Mouse (Mus musculus) G1E (cell line): ENCODE results near the gene Ankrd52.

Experiments used
- CTCF ChIP-seq: IDR thresholded peaks from 2 replicates; pipeline ENCODE4 v1.5.1; 2012; ENCODE audit warnings: low read depth, low read length, inconsistent platforms, mixed read lengths
- GATA1 ChIP-seq: IDR thresholded peaks from 2 replicates; pipeline ENCODE4 v1.6.1; 2012; ENCODE audit warnings: borderline replicate concordance, low read length, inconsistent platforms, mixed read lengths

DNA sequence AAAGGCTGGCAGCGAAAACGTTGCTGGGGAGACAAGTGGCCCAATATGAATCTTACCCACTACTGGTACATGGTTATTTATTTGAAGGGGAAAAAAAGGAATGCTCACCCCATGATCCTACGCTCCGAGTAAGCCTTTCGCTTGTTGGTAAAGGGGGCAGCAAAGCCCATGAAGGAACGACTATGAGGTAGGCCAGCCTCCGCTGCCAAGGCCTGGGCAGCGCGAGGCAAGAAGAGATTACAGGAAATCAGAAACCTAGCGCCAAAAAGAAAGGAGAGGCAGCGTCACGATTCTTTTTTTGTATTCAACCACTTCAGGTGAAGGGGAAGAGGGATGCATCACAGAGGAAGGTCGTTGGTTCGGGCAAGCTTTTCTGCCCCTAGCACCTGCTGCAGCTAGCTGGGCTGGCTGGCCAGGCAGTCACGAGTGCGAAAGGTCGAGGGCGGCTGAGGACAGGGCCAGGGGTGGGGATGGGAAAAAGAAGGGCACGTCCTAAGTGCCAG, 9.0 kb upstream of the Ankrd52 start:
- TF ChIP-seq GATA1, result no peak
- TF ChIP-seq CTCF, result no peak
